In the genomic region with DNA sequence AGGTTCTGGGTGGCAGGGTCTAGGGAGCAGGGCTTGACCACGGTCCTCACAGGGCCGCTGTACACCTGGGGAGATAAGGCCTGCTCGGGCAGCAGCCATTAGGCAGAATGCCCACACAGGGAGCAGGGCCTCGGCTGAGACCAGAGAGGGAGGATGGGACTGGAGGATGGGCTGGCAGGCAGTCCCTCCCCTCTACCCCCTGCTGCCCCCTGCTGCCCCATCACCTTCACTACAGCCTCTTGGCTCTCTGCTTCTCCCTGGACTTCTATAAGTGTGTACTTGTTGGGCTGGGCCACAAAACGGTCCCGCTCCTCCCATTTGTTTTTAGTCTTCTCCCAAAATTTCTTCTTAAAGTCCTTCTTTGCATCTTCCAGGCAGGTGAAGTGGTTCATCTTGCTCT, we compare ENCODE assay signal across 8 mouse cellular contexts. TPM values are rescaled to one million over a fixed set of nuclear protein-coding genes. Genes with fewer than 3 reads are reported as not detected.
DNase-seq lines count a peak whose midpoint lies in the region; ATAC-seq and TF ChIP-seq lines count a peak whose summit lies in the region.

No protein-coding gene starts in this region.

- H3K4me3 ChIP-seq in kidney, embryonic 15.5 days (replicated peaks): no peak overlapping the region

- POLR2A ChIA-PET in Patski (lab: Charles Lee): interaction anchor here (1.1 to 1.6 kb wide), 4 partner anchors 14 to 36 kb away, joined by 3 to 6 read pairs (median 4); partner anchors contain the start of gene Acy1

- no peaks in the 10 kb centered on the region for H3K36me3 ChIP-seq in kidney, embryonic 15.5 days

- H3K27me3 ChIP-seq in Patski: no peaks in the 10 kb centered on the region
- H3K27me3 ChIP-seq in kidney, embryonic 15.5 days: no peaks in the 10 kb centered on the region

- H3K9ac ChIP-seq in kidney, embryonic 15.5 days: peak overlapping the region; percentile 8; the same call in 1 of the 2 replicates

- peak overlapping the region; percentile 39 for H3K4me2 ChIP-seq in kidney, embryonic 15.5 days

- 7% methylated on average over 6 of the region's 6 CpGs for WGBS in kidney, embryonic 15.5 days

- CTCF ChIA-PET in Patski (lab: Charles Lee): interaction anchor here (0.8 to 3.7 kb wide), 7 partner anchors 21 to 53 kb away, joined by 3 to 33 read pairs (median 4); partner anchors contain the start of genes Abhd14a, Pcbp4 and Rpl29

- in situ Hi-C loops in Patski (cut with MboI; ENCODE audit: low pct_unique_long_range_greater_than_20kb): no loop called here

- H3K27ac ChIP-seq in kidney, embryonic 15.5 days: peak overlapping the region; percentile 19; the same call in 1 of the 2 replicates

- peak; percentile 71 for DNase-seq in CD4-positive helper T cell, adult 2 months (ENCODE audit: low read depth, low spot score)
- no peak for DNase-seq in Patski (ENCODE audit: low read depth, low spot score)
- DNase-seq in lung, postnatal 25 days (ENCODE audit: low spot score): peak; percentile 68
- DNase-seq in right cerebral cortex, postnatal 25 days: peak; percentile 24

- peaks cover 63% of the 10 kb centered on the region for H3K4me1 ChIP-seq in kidney, embryonic 15.5 days

- H3K9me3 ChIP-seq in kidney, embryonic 15.5 days (replicated peaks): no peaks in the 10 kb centered on the region

- TF ChIP-seq CTCF in Patski (IDR thresholded peaks at IDR 0.05): no peak

- ATAC-seq in Patski: peak; percentile 5
- peak; percentile 31; the same call in 1 of the 2 replicates for ATAC-seq in common myeloid progenitor, adult 5-6 weeks (replicated peaks; ENCODE audit: low read depth, poor library complexity, severe bottlenecking)
- ATAC-seq in granulocyte monocyte progenitor cell, adult 5-6 weeks (replicated peaks; ENCODE audit: poor library complexity, severe bottlenecking): peak; percentile 39
- 0 out of 2 replicates have a peak, but pooled peaks have one; percentile 5 for ATAC-seq in kidney, embryonic 15.5 days (replicated peaks; ENCODE audit: low FRiP score)
- ATAC-seq in activated CD4-positive, CD25-positive, alpha-beta regulatory T cell, adult 4 months: no peak

RNA-seq across cellular contexts. Expression of gene Rrp9, which starts 1.3 kb away (rescaled TPM):
- 29.9 TPM for polyA plus RNA-seq in Patski (2021)
- 43.9 and 64.9 TPM in 2 replicates for total RNA-seq in common myeloid progenitor, adult 5-6 weeks (2017)
- total RNA-seq in granulocyte monocyte progenitor cell, adult 5-6 weeks (2014; fragmentation: Nextera tagmentation): 30.4 and 32.8 TPM in 2 replicates
- 47.3 and 57.5 TPM in 2 replicates for total RNA-seq in granulocyte monocyte progenitor cell, adult 5-6 weeks (2017)
- 52.8 and 54.3 TPM in 2 replicates for polyA plus RNA-seq in kidney, embryonic 15.5 days (2015; fragmentation: Nextera tagmentation; extraction: Ambion mirVana)
- 10 to 100 TPM; 23.1 to 33.9 TPM for polyA plus RNA-seq in activated CD4-positive, CD25-positive, alpha-beta regulatory T cell, adult 4 months (2017; shearing (Covaris generic))

RNA-seq across cellular contexts. Expression of gene Parp3, which starts 2.3 kb away (rescaled TPM):
- 58.0 TPM for polyA plus RNA-seq in Patski (2021)
- total RNA-seq in common myeloid progenitor, adult 5-6 weeks (2017): 11.0 and 15.3 TPM in 2 replicates
- total RNA-seq in granulocyte monocyte progenitor cell, adult 5-6 weeks (2014; fragmentation: Nextera tagmentation): 10.9 and 15.1 TPM in 2 replicates
- 7.6 and 13.8 TPM in 2 replicates for total RNA-seq in granulocyte monocyte progenitor cell, adult 5-6 weeks (2017)
- 2.8 and 4.3 TPM in 2 replicates for polyA plus RNA-seq in kidney, embryonic 15.5 days (2015; fragmentation: Nextera tagmentation; extraction: Ambion mirVana)
- 10 to 100 TPM; 36.0 to 48.1 TPM for polyA plus RNA-seq in activated CD4-positive, CD25-positive, alpha-beta regulatory T cell, adult 4 months (2017; shearing (Covaris generic))

RNA-seq across cellular contexts. Expression of gene Gpr62, which starts 8.7 kb away (rescaled TPM):
- 0.05 TPM for polyA plus RNA-seq in Patski (2021)
- not detected in 2 replicates for total RNA-seq in common myeloid progenitor, adult 5-6 weeks (2017)
- total RNA-seq in granulocyte monocyte progenitor cell, adult 5-6 weeks (2014; fragmentation: Nextera tagmentation): not detected in 2 replicates
- not detected in 2 replicates for total RNA-seq in granulocyte monocyte progenitor cell, adult 5-6 weeks (2017)
- polyA plus RNA-seq in kidney, embryonic 15.5 days (2015; fragmentation: Nextera tagmentation; extraction: Ambion mirVana): 0.22 and 0.47 TPM in 2 replicates
- not detected for polyA plus RNA-seq in activated CD4-positive, CD25-positive, alpha-beta regulatory T cell, adult 4 months (2017; shearing (Covaris generic))

RNA-seq across cellular contexts. Expression of gene Pcbp4, which starts 21.4 kb away (rescaled TPM):
- polyA plus RNA-seq in Patski (2021): 83.4 TPM
- total RNA-seq in common myeloid progenitor, adult 5-6 weeks (2017): 2.3 and 3.3 TPM in 2 replicates
- 4.5 TPM in 2 replicates for total RNA-seq in granulocyte monocyte progenitor cell, adult 5-6 weeks (2014; fragmentation: Nextera tagmentation)
- total RNA-seq in granulocyte monocyte progenitor cell, adult 5-6 weeks (2017): 1.2 and 3.6 TPM in 2 replicates
- 118 and 140 TPM in 2 replicates for polyA plus RNA-seq in kidney, embryonic 15.5 days (2015; fragmentation: Nextera tagmentation; extraction: Ambion mirVana)
- polyA plus RNA-seq in activated CD4-positive, CD25-positive, alpha-beta regulatory T cell, adult 4 months (2017; shearing (Covaris generic)): 1 to 10 TPM; 4.5 to 4.8 TPM

RNA-seq across cellular contexts. Expression of gene Iqcf1, which starts 25.3 kb away (rescaled TPM):
- polyA plus RNA-seq in Patski (2021): not detected
- not detected in 2 replicates for total RNA-seq in common myeloid progenitor, adult 5-6 weeks (2017)
- total RNA-seq in granulocyte monocyte progenitor cell, adult 5-6 weeks (2014; fragmentation: Nextera tagmentation): not detected in 2 replicates
- total RNA-seq in granulocyte monocyte progenitor cell, adult 5-6 weeks (2017): not detected in 2 replicates
- not detected in 2 replicates for polyA plus RNA-seq in kidney, embryonic 15.5 days (2015; fragmentation: Nextera tagmentation; extraction: Ambion mirVana)
- polyA plus RNA-seq in activated CD4-positive, CD25-positive, alpha-beta regulatory T cell, adult 4 months (2017; shearing (Covaris generic)): not detected
